Mouse (Mus musculus) megakaryocyte progenitor cell, adult 5-6 weeks (primary cell): Measurements from ENCODE around the gene Agxt2. TPM values are rescaled to one million over a fixed set of nuclear protein-coding genes. Genes with fewer than 3 reads are reported as not detected.

Experiments
- ATAC-seq: replicated peaks from 2 replicates; pipeline ENCODE4 v1.8.0; 2016; ENCODE audit warnings: mild to moderate bottlenecking, moderate TSS enrichment, inconsistent platforms; ENCODE audit not compliant: poor library complexity
- total RNA-seq, 2 experiments: library from RNA; stranded (forward) in 1 of 2; stranded (reverse) in 1 of 2; fragments of 157-497, 149-512 nt in 1 of 2; fragments of 200-1000 nt in 1 of 2; gene quantifications; 2 replicates each; pipeline versions ENCODE4 v1.2.3 to v1.2.4; 2015 to 2017

Gene Agxt2
- total RNA-seq, 2 experiments from 2014 or later, result not detected

- ATAC-seq, result no peak
Measured at GRCm38 (mm10) chr15:10426124-10426523, 67.8 kb downstream of the Agxt2 start.

DNA sequence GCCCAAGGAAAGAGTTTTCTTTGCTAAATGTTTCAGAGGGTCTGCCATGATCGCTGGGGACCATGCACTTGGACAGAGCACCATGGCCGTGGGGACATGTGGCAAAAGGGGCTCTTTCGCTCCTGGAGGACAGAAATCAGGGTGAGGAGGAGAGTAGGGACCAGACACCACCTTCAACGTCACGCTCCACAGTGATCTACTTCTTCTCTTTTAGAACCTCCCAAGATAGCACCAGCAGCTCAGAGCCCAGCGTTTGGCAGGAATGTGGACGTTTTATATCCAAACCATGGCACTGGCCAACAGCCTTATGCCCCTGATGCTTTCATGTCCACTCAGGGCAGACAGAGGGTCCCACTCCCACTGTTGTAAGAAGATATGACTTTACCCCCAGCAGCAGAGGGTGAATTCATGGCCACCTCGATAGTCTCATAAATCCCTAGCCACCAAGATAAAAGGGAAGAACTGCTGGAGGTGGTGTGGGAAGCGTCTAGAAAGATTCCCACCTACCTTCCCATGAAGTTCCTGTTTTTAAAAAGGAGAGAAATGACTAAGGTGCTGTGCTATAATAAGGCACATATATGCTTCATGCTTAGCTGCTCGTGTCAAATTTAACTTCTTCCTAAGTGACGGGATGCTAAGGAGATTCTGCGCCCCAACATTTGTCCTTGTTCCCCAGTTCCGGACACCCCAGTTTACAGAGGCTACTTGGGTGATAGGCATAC is 68.4 kb downstream of the Agxt2 start:
- ATAC-seq, result no peak

GRCm38 (mm10) chr15:10436893-10437292 is 78.6 kb downstream of the Agxt2 start:
- ATAC-seq, result peak; percentile 55

DNA sequence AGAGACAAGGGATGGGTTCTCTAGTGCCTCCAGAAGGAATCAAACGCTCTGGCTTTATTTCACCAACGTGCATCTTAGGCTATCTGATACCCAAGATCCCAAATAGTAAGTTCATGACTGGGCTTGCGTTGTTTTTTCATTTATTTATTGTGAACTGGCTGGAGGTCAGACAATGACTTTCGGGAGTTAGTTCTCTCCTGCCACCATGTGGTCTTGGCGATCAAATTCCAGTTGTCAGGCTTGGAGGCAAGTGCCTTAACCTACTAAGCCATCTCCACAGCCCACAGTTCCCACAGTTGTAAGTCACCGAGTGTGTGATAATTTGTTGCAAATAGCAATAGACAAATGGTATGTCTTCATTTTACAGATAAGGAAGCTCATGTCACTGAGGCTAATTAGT is 81.6 kb downstream of the Agxt2 start:
- ATAC-seq, result no peak

GRCm38 (mm10) chr15:10441493-10441892 is 83.2 kb downstream of the Agxt2 start:
- no peak for ATAC-seq

GRCm38 (mm10) chr15:10442275-10442674 is 83.9 kb downstream of the Agxt2 start:
- ATAC-seq, result no peak

DNA sequence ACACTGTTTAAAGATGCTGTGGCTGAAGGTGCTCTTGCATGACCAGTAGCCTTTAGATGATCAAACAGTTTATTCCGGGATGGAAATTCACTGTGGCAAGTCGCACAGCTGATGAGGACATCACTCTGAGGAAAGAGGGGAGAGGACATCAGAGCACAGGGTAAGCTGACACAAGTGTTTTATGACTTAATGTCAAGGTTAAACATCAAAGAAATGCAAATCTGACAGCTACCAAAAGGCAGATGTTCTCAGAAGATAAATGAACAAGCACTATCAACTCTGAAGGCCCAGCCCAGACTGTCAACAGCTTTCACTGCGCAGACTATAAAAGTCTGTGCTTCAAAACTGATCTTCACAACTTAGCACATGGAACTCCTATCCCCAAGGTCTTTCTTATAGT is 88.8 kb downstream of the Agxt2 start:
- ATAC-seq, result no peak

Other genes with a start within 250 kb of the Agxt2 start
- not detected in 2 replicates for gene Prlr, start 181.3 kb upstream of the Agxt2 start, total RNA-seq (2015)
- gene Prlr, start 181.3 kb upstream of the Agxt2 start, total RNA-seq (2017), result 0.04 TPM in 1 of 2 replicates, not detected in the other
- gene Gm21973, start 33.2 kb upstream of the Agxt2 start, total RNA-seq (2015), result not detected in 2 replicates
- not detected in 2 replicates for gene Gm21973, start 33.2 kb upstream of the Agxt2 start, total RNA-seq (2017)
- 41.6 and 54.4 TPM in 2 replicates for gene Dnajc21, start 112.0 kb downstream of the Agxt2 start, total RNA-seq (2015)
- gene Dnajc21, start 112.0 kb downstream of the Agxt2 start, total RNA-seq (2017), result 40.9 and 46.0 TPM in 2 replicates
- gene Brix1, start 127.4 kb downstream of the Agxt2 start, total RNA-seq (2015), result 97.5 and 113 TPM in 2 replicates
- 37.0 and 43.3 TPM in 2 replicates for gene Brix1, start 127.4 kb downstream of the Agxt2 start, total RNA-seq (2017)
- 25.7 and 33.6 TPM in 2 replicates for gene Rad1, start 127.5 kb downstream of the Agxt2 start, total RNA-seq (2015)
- gene Rad1, start 127.5 kb downstream of the Agxt2 start, total RNA-seq (2017), result 16.7 and 17.8 TPM in 2 replicates
- gene Ttc23l, start 200.1 kb downstream of the Agxt2 start, total RNA-seq (2015), result not detected in 2 replicates
- gene Ttc23l, start 200.1 kb downstream of the Agxt2 start, total RNA-seq (2017), result not detected in 2 replicates